Mouse (Mus musculus) CH12.LX (cell line): ENCODE data around the gene 2610528A11Rik.

ENCODE experiments used
- POLR2A ChIP-seq: IDR thresholded peaks from 2 replicates; pipeline ENCODE4 v1.6.1; 2011; ENCODE audit warnings: low read depth, mild to moderate bottlenecking, improper control_type of control experiment, low read length
- POLR2AphosphoS2 ChIP-seq: IDR thresholded peaks from 2 replicates; pipeline ENCODE4 v1.6.1; 2011; ENCODE audit warnings: low read depth, low read length, improper control_type of control experiment
- USF1 ChIP-seq: IDR thresholded peaks from 2 replicates; pipeline ENCODE4 v1.6.1; 2014; ENCODE audit warnings: low read depth, mild to moderate bottlenecking, inconsistent platforms, low read length, improper control_type of control experiment

GRCm38 (mm10) chr14:37139051-37139710 lies 25.4 kb upstream of the 2610528A11Rik start:
- TF ChIP-seq POLR2AphosphoS2, result no peak
- TF ChIP-seq POLR2A, result no peak
- no peak for TF ChIP-seq USF1
